Mouse (Mus musculus): ENCODE data around the gene S100a6.

The S100a6 gene

GRCm38 (mm10) chr3:90612728-90613291, at the start of gene S100a6:
S100a6 (plus strand) TSS chr3:90612882.
- in situ Hi-C loops (cut with MboI; ENCODE audit: low sequenced_read_pairs), result no loop called here

GRCm38 (mm10) chr3:90574691-90575090, 38.0 kb upstream of the S100a6 start:
- in situ Hi-C loops (cut with MboI; ENCODE audit: low sequenced_read_pairs), result no loop called here

GRCm38 (mm10) chr3:90575320-90575719, 37.4 kb upstream of the S100a6 start:
- in situ Hi-C loops (cut with MboI; ENCODE audit: low sequenced_read_pairs), result no loop called here

- in situ Hi-C loops (cut with MboI; ENCODE audit: low sequenced_read_pairs), result no loop called here
These were observed 36.2 kb upstream of the S100a6 start for GRCm38 (mm10) chr3:90576351-90577001.

GRCm38 (mm10) chr3:90579433-90579832, 33.2 kb upstream of the S100a6 start:
- in situ Hi-C loops (cut with MboI; ENCODE audit: low sequenced_read_pairs), result no loop called here

- in situ Hi-C loops (cut with MboI; ENCODE audit: low sequenced_read_pairs), result no loop called here
These were observed 31.5 kb upstream of the S100a6 start for GRCm38 (mm10) chr3:90581141-90581540.

GRCm38 (mm10) chr3:90582156-90582555, 30.5 kb upstream of the S100a6 start:
- in situ Hi-C loops (cut with MboI; ENCODE audit: low sequenced_read_pairs), result no loop called here

GRCm38 (mm10) chr3:90582556-90582955, 30.1 kb upstream of the S100a6 start:
- in situ Hi-C loops (cut with MboI; ENCODE audit: low sequenced_read_pairs), result no loop called here

GRCm38 (mm10) chr3:90583893-90584292, 28.8 kb upstream of the S100a6 start:
- in situ Hi-C loops (cut with MboI; ENCODE audit: low sequenced_read_pairs), result no loop called here

GRCm38 (mm10) chr3:90585595-90585994, 27.1 kb upstream of the S100a6 start:
- in situ Hi-C loops (cut with MboI; ENCODE audit: low sequenced_read_pairs), result no loop called here

- in situ Hi-C loops (cut with MboI; ENCODE audit: low sequenced_read_pairs), result no loop called here
These were observed 26.6 kb upstream of the S100a6 start for GRCm38 (mm10) chr3:90586016-90586643.

- in situ Hi-C loops (cut with MboI; ENCODE audit: low sequenced_read_pairs), result no loop called here
These were observed 25.8 kb upstream of the S100a6 start for GRCm38 (mm10) chr3:90586906-90587305.

- in situ Hi-C loops (cut with MboI; ENCODE audit: low sequenced_read_pairs), result no loop called here
These were observed 25.2 kb upstream of the S100a6 start for GRCm38 (mm10) chr3:90587361-90588101.

GRCm38 (mm10) chr3:90589390-90589789, 23.3 kb upstream of the S100a6 start:
- in situ Hi-C loops (cut with MboI; ENCODE audit: low sequenced_read_pairs), result no loop called here

- in situ Hi-C loops (cut with MboI; ENCODE audit: low sequenced_read_pairs), result no loop called here
These were observed 22.7 kb upstream of the S100a6 start, which contains the start of gene S100a2 for GRCm38 (mm10) chr3:90589947-90590346. S100a2 (plus strand) TSS chr3:90590247.

- in situ Hi-C loops (cut with MboI; ENCODE audit: low sequenced_read_pairs), result no loop called here
These were observed 18.2 kb upstream of the S100a6 start for GRCm38 (mm10) chr3:90594466-90594865.

GRCm38 (mm10) chr3:90595556-90595955, 17.1 kb upstream of the S100a6 start:
- in situ Hi-C loops (cut with MboI; ENCODE audit: low sequenced_read_pairs), result no loop called here

GRCm38 (mm10) chr3:90596810-90597209, 15.9 kb upstream of the S100a6 start:
- in situ Hi-C loops (cut with MboI; ENCODE audit: low sequenced_read_pairs), result no loop called here

GRCm38 (mm10) chr3:90597736-90598135, 14.9 kb upstream of the S100a6 start:
- in situ Hi-C loops (cut with MboI; ENCODE audit: low sequenced_read_pairs), result no loop called here

GRCm38 (mm10) chr3:90598212-90598611, 14.5 kb upstream of the S100a6 start:
- in situ Hi-C loops (cut with MboI; ENCODE audit: low sequenced_read_pairs), result no loop called here

GRCm38 (mm10) chr3:90599401-90599800, 13.3 kb upstream of the S100a6 start:
- in situ Hi-C loops (cut with MboI; ENCODE audit: low sequenced_read_pairs), result no loop called here

GRCm38 (mm10) chr3:90600036-90600435, 12.6 kb upstream of the S100a6 start:
- in situ Hi-C loops (cut with MboI; ENCODE audit: low sequenced_read_pairs), result no loop called here
